Mouse (Mus musculus) heart, postnatal 10 days (tissue): ENCODE measurements around the gene Plpp3. TPM values are rescaled to one million over a fixed set of nuclear protein-coding genes. Genes with fewer than 3 reads are reported as not detected.

ENCODE experiments used
- DNase-seq, 2 experiments: peaks; one replicate each; pipeline ENCODE4 v3.0.0; 2021
- intact Hi-C: fragments of 180-260 bp; cut with DNase I; formaldehyde crosslinking; loops from one replicate; pipeline ENCODE4 v1.15.1; 2025
- total RNA-seq, 2 experiments: library from RNA; stranded (reverse); gene quantifications; 2 replicates each; pipeline ENCODE4 v1.2.3; 2021

Plpp3 gene
- 10 to 100 TPM; 73.2 to 73.9 TPM for total RNA-seq

GRCm38 (mm10) chr4:105157276-105158168, at the start of gene Plpp3:
Plpp3 (plus strand) TSS chr4:105157347.
- DNase-seq, result peak; percentile 89 to 92
- intact Hi-C loops, result loop anchor here (2.0 to 10.0 kb wide), 9 partner anchors 59 to 757 kb away; no protein-coding TSS in a partner anchor

DNA sequence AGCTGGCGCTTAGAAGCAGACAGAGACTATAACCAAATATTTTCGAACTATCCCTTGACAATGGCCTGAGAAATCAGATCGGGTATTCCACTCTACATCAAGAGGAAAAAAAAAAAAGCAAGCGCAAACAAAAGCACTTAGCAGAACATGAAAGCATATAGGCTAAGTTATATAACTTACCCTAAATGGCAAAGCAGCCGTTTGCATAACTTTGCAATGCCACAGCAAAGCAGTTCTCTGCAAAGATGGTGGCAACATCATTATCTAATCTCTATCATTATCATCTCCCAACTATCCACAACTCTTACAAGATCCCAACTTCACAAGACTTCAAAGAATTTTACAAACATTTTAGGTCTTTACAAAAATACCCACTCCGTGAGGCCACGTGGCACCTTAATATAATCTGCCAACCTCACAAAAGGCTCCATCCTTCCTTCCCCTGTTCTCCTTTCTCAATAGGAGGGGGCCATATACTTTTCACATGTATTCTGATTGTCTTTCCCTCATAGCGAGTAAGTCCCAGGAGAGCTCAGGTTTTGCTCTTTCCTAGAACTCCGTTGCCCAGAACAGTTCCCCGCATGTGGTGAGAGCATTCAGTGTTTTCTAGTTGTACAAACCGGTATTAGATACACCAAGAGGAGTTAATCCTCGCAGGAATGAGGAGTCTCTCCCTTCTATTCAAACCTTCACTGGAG, 49.1 kb upstream of the Plpp3 start:
- no peak for DNase-seq
- intact Hi-C loops, result no loop called here

DNA sequence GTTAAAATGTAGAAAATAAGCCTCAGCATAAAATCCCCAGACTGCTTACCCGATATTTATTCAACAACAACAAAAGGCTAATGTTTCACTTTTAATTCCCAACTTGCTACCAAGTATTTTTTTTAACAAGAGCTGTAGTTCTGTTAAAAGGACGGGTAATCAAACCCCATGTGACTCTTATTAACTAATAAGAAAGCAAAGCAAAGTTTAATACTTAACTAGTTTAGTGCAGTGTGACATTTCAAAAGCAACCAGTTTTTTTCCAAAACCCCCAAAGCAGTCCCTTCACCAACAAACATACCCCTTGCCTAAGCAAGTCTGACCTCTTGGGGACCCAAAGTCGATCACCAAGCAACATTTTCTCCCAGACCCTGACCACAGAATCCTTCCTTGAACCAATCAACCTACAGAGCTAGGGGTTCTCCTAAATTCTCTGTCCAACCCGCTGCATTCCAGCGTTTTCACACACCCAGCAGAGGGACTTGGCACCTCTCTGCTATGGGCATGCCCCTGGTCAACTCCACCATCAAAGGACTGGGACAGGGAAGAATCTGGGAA, 48.4 kb upstream of the Plpp3 start:
- DNase-seq, result peak in 1 of 2 experiments; percentile 62
- intact Hi-C loops, result no loop called here

- intact Hi-C loops, result no loop called here
- peak; percentile 83 to 85 for DNase-seq
These were observed 47.8 kb upstream of the Plpp3 start, which contains the start of gene Prkaa2 for GRCm38 (mm10) chr4:105109199-105109989. Prkaa2 (minus strand) TSS chr4:105109890.

DNA sequence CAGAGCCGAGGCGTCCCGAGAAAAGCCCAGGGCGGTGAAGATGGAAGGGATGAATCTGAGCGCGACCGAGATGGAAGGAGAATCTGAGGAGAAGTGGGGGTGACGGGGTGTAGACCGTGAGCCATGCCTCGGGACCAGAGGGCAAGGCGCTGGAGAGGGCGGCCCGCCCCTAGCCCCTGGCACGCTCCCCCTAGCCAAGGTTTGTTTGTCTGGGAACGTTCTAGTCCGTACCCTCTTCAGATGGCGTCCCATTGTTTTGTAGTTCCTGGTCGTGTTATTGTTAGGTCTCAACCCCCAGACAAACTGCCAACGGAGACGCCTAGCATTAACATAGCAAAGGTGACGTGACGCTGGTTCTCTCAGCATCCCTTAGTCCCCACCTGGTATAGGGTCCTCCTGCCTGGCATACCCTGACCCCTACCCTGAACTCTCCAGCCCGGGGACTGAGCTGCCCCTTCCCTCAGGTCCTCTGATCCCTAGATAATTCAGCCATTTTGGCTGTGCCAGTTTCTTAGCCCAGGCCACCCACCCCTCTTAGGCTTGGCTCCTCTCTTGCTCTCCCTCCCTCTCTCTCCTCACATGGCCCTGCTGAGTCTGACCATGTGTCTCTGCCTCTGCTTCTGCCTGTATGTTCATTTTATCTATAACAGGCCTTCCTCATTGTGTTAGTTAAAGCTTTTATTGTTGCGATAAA, 47.0 kb upstream of the Plpp3 start:
- intact Hi-C loops, result no loop called here
- DNase-seq, result no peak

DNA sequence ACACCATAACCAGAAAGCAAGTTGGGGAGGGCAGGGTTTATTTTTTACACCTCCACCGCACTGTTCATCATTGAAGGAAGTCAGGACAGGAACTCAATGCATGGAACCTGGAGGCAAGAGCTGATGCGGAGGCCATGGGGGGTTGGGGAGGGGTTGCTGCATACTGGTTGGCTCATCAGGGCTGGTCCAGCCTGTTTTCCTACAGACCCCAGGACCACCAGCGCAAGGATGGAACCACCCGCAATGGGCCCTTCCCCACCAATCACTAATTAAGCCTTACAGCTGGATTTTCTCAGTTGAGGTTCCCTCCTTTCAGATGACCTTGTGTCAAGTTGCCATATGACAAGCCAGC, 46.5 kb upstream of the Plpp3 start:
- no peak for DNase-seq
- intact Hi-C loops, result no loop called here

DNA sequence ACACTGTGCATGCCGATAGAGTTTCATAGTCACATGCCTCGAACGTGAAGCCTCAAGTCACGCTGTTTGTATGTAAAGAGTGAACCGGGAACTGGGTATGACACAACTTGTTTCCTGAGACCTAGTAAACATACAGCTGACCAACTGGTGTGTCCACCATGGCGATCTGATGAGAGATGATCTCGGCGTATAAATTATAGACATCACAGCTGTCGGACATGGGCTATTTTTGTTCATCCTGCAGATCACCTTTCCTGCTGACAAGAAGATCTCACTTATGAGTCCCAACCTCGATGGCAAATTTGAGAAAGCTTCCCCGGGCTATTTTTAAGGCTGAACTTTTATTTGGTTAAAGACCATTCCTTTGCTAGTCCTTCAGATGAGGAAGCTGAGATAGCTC, 45.4 kb upstream of the Plpp3 start:
- intact Hi-C loops, result no loop called here
- DNase-seq, result no peak

GRCm38 (mm10) chr4:105113042-105113441, 44.1 kb upstream of the Plpp3 start:
- intact Hi-C loops, result no loop called here
- DNase-seq, result no peak

GRCm38 (mm10) chr4:105113468-105113867, 43.7 kb upstream of the Plpp3 start:
- no peak for DNase-seq
- intact Hi-C loops, result no loop called here

GRCm38 (mm10) chr4:105121081-105121480, 36.1 kb upstream of the Plpp3 start:
- no peak for DNase-seq
- intact Hi-C loops, result no loop called here

DNA sequence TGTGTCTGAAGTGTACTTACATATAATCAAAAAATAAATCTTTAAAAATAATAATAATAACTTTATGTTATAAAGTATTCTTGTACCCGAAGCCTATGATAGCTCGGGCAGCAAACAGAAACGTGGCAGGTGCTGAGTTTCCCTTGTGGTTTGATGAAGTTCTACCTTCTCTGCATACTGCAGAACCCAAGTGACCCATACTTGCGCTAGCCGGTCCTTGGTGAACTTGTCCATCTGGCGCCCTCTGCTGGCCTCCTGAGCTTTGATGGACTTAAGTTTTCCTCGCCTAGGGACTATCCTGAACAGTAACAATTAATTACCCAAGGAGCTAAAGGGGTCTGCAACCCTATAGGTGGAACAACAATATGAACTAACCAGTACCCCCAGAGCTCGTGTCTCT, 34.7 kb upstream of the Plpp3 start:
- intact Hi-C loops, result loop anchor here (1.0 to 2.0 kb wide), 2 partner anchors 88 to 211 kb away; no protein-coding TSS in a partner anchor
- DNase-seq, result peak; percentile 69 to 82

DNA sequence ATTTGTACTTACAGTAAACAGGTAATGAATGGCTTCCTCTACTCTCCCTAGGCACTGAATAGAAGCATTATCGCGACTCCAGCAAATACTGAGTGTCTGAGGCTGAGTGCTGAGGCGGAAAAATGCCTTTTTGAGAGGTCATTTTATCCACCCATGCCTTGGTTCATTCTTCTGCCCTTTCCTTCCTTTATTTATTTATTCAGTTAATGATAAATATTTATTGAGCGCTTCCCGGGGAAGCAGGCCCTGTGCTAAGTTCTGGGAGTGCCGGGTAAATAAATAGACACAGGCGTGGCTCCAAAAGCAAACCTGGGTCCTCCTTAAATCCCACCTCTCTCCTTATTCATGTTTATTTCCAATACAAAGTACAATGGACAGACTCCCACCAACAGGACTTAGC, 27.9 kb upstream of the Plpp3 start:
- no peak for DNase-seq
- intact Hi-C loops, result no loop called here

GRCm38 (mm10) chr4:105131756-105132314, 25.3 kb upstream of the Plpp3 start:
- intact Hi-C loops, result no loop called here

GRCm38 (mm10) chr4:105133350-105134050, 23.6 kb upstream of the Plpp3 start:
- intact Hi-C loops, result no loop called here
- no peak for DNase-seq

More at GRCm38 (mm10) chr4:105131756-105132314, 25.3 kb upstream of the Plpp3 start:
- DNase-seq, result no peak

DNA sequence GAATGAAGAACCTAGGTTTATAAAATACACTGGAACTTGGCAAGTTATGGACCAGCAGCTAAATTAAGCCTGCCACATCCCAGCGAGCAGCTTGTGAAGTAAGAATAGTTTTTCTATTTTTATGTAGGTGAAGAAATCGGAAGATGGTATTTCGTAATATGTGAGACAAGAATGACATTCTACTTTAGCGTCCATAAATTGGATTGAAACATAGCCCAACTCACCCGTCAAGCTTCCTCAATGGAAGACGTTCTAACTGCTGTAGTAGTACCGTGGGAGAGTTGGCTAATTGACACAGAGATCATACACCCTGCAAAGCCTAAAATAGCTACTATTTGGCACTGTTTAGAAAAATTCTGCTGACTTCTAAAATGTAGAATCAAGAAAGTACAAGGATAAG, 7.7 kb upstream of the Plpp3 start:
- intact Hi-C loops, result no loop called here
- no peak for DNase-seq

GRCm38 (mm10) chr4:105151911-105152690, 5.0 kb upstream of the Plpp3 start:
- intact Hi-C loops, result loop anchor here (1.0 to 10.0 kb wide), 6 partner anchors 583 to 1220 kb away; no protein-coding TSS in a partner anchor
- peak; percentile 85 to 88 for DNase-seq

GRCm38 (mm10) chr4:105153227-105153626, 3.9 kb upstream of the Plpp3 start:
- intact Hi-C loops, result loop anchor here (2.0 to 10.0 kb wide), 5 partner anchors 582 to 1219 kb away; no protein-coding TSS in a partner anchor
- DNase-seq, result no peak

DNA sequence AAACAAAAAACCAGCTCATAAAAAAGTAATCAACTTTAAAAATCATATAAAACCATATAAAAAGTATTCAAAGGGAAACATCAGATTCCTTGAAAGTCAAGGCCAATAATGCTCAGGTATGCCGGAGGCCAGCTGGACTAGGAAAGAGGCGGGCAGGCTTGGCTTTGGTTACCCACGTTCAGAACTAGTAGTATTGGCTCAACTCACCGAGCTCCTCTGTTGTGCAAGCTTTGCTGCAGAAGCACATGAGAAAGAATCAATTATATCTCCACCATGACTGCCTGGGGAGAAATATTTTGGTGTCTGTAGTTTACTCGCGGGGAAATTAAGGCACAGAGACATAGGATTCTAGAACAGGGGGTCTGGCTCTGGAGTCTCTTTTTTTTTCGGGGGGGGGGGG, 866 bp upstream of the Plpp3 start:
- no peak for DNase-seq
- intact Hi-C loops, result loop anchor here (2.0 to 10.0 kb wide), 7 partner anchors 221 to 759 kb away; no protein-coding TSS in a partner anchor
